Mouse (Mus musculus): ENCODE measurements around the gene Urm1. TPM values are rescaled to one million over a fixed set of nuclear protein-coding genes. Genes with fewer than 3 reads are reported as not detected.

The Urm1 gene
- total RNA-seq, 2 experiments from 2014 or later: 30.4 to 34.2 TPM

DNA sequence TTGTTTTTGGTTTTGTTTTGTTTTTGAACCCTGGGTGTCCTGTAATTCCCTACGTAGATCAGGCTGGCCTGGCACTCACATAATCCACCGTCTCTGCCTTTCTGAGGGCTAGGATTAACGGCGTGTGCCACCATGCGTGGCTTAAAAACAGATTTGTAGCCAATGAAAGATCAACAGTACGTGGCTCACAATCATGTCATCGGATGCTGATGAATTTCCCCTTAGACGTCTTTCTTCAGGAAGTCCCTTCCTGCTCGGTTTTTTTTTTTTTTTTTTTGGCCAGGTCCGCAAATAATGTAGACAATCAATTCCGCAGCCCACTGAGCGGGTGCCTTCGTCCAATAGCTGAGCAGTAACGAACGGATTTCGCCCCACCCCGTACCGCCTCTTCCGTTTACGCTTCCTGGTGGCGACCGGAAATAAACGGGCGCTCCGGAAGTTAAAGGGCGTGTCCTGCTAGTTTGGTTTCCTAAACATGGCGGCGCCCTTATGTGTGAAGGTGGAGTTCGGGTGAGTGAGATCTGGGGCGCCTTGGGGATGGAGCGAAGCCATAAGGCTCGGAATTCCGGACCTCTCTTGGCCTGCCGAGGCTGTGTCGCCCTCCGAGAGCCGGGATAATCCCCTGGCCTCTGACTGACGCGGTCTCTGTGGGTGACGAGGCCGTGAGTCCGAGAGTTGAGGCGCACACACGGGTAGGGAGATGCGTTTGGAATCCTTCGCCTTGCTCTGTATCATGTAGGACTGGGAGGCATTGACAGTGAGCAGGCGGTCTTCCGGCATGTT, 7.2 kb downstream of the Urm1 start:
- intact Hi-C loops (cut with DNase I): no loop called here
- DNase-seq: peak; percentile 94 to 95

DNA sequence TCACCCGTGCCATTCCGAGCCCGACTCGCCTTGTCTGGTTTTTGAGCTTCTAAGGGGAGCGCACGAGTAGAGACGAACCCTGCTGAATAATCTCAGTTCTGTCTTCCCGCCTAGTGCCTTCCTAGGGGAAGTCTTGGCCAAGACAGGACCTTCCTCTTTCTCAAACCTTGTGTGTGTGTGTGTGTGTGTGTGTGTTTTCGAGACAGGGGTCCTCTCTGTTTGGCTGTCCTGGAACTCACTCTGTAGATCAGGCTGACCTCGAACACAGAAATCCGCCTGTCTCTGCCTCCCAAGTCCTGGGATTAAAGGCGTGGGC, 7.8 kb downstream of the Urm1 start:
- DNase-seq: no peak
- intact Hi-C loops (cut with DNase I): no loop called here

DNA sequence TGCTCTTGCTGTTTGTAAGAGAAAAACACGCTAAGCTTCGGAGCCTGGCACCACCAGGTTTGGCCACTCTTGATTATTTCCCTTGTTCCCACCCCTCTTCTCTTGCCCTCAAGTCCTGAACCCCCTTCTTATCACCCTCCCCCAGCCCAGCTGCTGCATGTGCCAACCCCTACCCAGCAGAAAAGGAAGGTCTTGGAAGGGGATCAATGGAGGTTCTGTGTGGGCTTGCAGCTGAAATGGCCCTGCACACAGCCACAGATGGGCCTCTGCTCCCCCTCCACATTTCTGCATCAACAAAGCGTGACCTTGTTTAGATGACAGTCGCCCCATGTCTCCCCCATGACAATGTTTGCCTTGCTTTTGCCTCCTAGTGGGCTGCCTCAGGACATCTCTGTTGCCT, 11.2 kb downstream of the Urm1 start:
- intact Hi-C loops (cut with DNase I): no loop called here
- no peak for DNase-seq

DNA sequence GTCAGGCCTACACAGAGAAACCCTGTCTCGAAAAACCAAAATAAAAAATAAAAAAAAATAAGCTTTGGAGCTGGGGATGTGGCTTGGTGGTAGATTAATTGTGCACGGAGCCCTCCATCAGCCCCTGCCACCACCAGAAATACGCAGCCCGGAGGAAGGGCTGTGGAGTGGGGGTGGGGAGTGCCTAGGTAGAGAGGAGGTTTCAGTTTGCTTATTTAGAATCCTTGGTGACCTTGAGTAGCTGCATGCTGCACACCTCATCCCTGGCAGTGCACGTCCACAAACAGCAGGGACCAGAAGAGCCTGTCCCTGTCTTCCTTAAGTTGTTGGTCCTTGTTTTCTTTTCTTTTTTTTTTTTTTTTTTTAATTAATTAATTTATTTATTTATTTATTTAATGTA, 13.9 kb downstream of the Urm1 start:
- intact Hi-C loops (cut with DNase I): no loop called here
- no peak for DNase-seq

DNA sequence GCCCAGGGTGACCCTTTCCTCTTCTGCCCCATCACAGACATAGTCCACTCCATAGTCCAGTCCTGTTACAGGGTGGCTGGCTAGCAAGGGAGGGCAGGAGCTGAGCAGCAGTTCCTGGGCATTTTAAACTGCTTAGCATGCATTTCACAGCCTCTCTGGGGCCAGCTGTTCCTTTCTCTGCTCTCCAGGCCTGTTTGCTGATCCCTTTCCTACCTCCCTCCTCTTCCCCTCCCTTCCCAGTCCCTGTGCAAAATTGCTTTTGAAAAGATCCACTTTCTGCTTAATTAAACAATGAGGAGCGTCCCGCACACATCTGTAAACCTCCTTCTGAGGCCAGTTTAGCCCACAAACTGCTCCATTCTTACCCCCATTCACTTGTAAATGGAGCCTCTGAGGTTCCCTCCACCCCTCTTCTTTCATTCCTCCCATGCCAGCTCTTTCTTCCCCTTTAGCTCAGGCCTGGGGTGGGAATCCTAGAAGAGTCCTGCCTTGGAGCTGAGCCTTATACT, 15.6 kb downstream of the Urm1 start:
- intact Hi-C loops (cut with DNase I): no loop called here
- no peak for DNase-seq

DNA sequence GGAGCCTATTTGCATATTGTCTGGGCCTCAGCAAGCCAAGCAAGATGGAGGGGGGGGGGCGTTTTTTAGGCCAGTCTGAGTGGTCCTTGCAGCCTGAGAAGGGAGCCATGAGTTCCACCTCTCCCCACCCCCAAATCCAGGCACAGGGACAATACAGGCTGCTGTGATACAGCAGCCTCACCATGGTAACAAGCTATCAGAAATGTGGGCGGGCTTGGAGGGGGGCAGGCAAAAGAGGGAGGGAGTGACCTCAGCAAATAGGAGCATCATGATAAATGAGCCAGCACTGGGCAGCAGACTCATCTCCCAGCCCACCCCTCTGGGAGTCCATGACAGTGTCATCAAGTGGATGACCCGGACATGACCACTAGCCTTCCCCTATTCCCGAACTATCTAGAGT, 19.6 kb downstream of the Urm1 start:
- no peak for DNase-seq
- intact Hi-C loops (cut with DNase I): no loop called here

DNA sequence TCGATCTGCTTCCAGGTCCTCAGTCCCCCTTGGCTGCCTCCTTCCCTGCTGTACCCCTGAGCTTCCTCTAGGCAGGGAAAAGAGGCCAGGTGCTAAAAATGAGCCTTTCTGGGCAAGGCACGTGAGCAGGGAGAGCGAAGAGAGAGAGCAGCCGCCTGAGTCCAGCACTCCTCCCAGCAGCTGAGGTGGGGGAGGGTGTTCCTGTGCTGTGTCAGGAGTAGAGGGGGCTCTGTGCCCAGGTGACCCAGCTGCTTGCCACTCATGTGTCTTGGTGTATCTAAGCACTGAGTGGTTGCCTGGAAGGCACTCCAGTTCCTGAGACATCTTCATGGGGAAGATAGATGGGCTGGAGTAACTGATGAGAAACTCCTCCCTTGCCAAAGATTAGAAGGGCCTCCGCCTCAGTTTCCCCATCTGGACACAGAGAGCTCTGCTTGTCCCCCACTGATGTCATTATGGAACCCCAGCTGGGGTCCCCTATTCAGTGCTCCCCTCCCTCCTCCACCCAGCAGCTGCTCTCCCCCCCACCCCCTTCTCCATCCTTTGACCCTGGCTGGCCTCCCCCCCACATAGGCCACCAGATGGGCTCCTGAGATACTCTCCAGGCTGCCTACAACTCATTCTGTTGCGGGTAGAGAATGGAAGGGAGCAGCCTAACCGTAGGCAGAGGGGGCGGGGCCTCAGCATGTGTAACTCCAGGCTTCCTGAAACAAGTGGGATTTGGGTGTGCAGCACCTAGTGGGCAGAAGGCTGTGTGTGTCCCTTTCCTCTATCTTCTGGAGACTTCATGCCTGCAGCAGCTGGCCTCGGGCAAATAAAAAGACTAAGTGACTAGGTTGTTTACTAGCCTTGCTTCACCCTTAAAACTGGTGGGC, 23.6 kb downstream of the Urm1 start:
- DNase-seq: no peak
- intact Hi-C loops (cut with DNase I): no loop called here

DNA sequence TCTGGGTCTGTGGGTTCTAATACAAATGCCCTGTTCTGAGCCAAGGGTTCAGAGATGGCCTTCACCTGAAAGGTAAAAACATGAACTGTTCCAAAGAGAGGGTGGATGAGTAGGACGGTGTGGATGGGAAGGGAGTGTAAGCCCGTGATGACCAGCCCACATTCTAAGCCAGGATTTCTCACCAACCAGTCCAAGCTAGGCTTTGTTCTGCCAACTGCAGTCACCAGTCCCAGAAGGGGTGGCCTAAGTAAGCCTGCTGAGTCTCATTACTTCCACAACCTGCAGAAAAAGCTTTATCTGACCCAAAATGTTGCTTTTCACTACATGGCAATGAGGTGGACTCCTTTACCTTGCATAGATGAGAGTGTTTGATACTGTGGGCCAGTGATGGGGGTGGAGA, 24.2 kb downstream of the Urm1 start:
- intact Hi-C loops (cut with DNase I): no loop called here
- no peak for DNase-seq

DNA sequence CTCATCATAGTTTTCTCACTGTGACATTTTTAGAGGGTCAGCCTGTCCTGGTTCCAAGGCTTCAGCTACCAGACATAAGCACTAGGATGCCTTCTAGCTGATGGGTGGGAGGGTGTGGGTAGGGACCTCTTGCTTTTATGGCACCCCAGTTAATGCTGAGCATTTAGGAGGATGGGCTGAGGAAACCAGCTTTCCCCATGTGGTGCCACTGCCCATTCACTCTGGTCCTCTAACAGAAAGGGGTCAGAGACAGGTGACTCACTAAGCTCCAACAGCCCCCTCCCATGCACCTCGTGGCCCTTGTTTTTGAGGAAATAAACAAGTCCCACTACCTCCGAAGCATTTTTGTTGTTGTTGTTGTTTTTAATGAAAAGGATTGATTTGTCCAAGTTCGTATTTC, 24.8 kb downstream of the Urm1 start:
- no peak for DNase-seq
- intact Hi-C loops (cut with DNase I): no loop called here

DNA sequence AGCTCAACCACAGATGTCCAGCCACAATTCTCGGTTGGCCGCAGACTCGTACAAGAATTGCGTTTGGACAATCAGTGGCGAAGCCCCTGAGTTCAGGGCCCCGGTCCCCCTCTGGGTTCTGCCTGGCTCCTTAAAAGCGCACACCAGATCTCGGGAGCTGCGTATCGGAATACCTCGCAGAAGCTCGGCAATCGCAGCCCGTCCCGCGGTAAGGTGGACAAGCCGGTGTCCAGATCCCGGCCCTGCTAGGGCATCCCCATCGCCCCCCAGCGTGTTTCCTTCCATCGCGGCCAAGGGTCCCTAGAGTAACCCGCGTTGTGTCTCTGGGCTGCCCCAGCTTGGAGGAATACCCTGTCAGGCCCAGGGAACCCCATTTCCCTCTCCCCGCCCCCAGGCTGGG, 25.8 kb downstream of the Urm1 start:
- intact Hi-C loops (cut with DNase I): no loop called here
- no peak for DNase-seq

DNA sequence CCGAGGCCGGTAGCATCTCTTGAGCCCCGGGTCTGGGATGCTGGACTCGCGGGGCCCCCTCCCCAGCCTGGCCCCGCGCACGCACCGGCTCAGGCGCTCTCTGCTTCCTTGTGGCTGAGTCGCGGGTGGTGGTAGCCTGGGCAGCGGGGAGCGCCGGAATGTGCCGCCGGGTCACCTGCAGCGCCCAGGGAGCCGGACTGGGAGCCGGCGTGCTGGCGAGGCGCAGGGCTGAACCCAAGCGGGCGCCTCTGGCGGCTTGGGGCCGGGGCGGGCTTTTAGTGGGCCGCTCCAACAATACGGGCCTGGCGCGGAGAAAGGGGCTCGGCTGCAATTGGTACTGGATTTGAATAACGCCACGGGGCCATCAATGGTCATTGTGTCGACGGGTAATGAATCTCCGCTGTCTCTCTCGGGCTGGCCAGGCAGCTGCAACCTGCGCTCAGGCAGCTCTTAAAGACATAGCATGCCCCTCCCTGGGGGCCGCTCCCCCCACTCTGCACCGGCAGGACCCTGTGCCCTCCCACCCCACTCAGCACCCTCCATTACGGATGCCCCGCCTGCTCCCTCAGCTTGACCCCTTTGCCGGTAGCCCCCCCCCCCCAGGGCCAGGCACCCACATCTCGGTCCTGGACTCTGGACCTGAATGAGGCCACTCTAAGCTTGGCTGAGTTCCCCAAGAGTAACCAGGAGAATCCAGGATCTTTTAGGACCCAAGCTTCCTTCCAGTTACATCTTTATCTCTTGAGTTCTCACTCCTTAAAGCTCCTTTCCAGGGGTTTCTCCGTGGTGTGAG, 26.4 kb downstream of the Urm1 start:
- intact Hi-C loops (cut with DNase I): no loop called here
- DNase-seq: no peak

DNA sequence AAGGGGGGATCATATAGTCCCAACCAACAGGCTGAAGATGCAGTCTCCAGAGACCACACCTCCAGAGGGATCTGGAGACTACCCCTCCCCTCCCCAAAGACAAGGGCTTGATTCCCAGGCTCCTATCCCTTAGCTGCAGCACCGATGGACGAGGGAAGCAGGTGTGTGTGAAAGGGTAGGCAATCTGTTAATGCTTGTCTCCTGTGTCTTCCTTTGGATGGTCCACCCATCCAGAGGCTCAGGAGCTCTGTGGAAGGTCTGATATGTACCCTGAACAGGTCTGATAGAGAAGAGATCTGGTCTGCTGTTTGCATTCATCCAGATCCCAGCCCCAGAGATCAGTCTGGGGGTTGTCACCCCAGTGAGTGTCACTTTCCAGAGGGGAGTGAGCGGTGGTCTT, 27.0 kb downstream of the Urm1 start:
- DNase-seq: no peak
- intact Hi-C loops (cut with DNase I): no loop called here

DNA sequence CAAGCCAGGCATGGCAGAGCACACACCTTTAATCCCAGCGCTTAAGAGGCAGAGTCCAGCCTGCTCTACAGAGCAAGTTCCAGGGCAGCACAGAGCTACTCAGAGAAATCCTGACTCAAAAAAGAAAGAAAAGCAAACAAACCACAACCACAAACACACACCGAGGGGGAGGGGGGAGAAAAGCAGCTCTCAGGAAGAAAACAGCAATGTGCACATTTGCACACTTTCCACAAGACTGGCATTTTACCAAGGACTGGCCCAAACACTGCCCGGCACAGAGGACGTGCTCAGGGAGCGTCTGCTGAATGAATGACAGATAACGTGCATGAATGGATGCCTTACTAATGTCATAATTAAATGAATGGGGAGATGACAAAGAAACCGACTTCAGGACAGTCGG, 29.2 kb downstream of the Urm1 start:
- no peak for DNase-seq
- intact Hi-C loops (cut with DNase I): no loop called here

DNA sequence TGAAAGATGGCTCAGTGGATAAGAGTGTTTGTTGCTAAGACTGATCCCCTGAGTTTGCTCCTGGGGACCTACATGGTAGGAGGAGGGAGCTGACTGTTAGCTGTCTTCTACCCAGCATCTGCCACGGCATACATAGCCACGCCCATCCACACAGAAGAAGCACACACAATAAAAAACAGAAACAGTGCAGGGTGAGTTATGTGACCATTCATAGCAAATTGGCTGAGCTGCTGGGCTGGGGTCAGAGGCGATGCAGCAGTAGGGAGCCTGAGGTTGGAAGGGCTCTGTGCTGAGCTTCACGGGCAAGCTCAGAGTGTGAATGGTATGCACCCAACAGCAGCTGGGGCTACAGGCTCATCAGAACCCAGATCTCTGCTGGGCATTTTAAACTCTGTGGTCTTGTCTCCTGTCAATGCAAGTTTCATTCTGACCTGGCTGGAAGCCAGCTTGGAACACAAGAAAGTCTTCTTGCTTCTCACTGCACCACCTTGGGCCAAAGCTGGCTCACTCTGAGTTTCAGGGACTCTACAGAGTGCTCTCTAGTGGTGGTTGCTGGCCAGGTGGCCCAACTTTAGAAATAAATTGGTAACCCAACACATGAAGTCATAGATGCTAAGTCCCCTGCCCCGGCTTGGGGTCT, 30.1 kb downstream of the Urm1 start:
- intact Hi-C loops (cut with DNase I): no loop called here
- DNase-seq: no peak

DNA sequence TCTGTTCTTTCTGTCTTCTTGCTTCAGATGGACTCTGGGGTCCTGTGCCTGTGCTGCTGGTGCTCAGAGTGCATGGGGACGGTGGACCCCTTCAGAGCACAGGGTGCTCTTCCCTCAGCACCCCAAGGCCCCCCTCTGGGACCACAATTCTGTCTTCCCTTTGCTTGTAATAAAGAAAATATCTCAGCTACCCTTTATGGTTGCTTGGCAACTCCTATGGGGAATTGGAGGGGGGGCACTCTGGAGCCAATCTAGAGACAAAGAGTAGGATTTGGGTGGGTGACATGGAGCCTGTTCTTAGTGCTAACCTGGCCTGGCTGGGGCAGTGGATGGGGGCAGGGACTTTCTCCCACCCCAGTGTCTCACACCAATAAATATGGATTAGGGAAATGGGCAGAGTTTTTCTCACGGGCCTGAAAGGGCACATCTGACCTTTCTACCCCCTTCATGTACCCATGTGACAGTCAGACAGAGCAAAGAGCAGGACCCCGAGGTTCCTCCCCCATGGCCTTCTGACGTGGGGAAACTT, 33.1 kb downstream of the Urm1 start:
- no peak for DNase-seq
- intact Hi-C loops (cut with DNase I): no loop called here

DNA sequence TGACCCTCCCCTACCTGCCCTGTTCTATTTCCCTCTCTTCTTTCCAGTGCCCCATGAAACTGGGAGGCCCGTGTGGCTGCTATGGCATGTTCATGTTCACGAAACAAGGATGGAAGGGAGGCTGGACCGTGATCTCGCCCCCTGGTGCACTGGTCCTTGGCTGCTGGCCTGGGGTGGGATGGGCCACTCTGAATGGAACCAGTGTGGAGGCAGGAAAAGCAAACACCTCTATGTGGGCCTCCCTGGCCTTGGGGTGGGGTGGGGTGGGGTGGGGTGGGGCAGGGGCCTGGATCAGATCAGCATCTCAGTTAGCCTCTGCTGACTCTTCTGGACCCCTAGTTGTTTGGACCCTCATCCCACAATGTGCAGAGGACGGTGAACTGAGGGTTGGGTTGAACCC, 33.9 kb downstream of the Urm1 start:
- no peak for DNase-seq

DNA sequence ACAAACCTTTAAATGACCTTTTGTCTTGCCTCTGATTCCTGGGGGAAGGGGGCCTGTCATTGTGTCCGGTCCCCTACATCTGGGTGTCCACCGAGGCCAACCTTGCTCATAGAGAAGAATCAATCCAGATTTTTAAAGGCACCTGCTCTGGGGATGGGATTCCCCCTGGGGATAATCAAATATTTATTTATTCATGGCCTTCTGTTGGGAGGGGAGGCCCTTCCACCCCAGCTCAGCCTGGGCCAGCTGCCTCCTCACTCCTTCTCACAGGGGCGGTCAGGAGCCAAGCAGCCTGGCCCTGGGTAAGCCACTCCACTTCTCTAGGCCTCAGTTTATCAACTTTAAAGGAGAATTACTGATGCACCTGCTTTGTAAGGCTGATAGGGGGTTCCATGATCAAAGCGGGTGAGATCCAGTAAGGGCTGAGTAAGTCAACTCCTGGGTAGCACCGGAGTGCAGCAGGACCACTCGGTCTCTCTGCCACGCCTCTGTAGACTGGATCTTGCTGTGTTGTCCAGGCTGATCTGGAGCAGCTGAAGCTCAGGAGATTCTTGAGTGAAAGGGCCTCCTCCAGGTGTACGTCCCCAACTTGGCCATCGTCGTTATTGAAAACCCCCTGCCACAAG, 35.8 kb downstream of the Urm1 start:
- DNase-seq: no peak
- intact Hi-C loops (cut with DNase I): loop anchor here (5.0 kb wide), 1 partner anchor 88 kb away; no protein-coding TSS in a partner anchor

More for the DNA sequence above, 33.9 kb downstream of the Urm1 start:
- intact Hi-C loops (cut with DNase I): no loop called here

DNA sequence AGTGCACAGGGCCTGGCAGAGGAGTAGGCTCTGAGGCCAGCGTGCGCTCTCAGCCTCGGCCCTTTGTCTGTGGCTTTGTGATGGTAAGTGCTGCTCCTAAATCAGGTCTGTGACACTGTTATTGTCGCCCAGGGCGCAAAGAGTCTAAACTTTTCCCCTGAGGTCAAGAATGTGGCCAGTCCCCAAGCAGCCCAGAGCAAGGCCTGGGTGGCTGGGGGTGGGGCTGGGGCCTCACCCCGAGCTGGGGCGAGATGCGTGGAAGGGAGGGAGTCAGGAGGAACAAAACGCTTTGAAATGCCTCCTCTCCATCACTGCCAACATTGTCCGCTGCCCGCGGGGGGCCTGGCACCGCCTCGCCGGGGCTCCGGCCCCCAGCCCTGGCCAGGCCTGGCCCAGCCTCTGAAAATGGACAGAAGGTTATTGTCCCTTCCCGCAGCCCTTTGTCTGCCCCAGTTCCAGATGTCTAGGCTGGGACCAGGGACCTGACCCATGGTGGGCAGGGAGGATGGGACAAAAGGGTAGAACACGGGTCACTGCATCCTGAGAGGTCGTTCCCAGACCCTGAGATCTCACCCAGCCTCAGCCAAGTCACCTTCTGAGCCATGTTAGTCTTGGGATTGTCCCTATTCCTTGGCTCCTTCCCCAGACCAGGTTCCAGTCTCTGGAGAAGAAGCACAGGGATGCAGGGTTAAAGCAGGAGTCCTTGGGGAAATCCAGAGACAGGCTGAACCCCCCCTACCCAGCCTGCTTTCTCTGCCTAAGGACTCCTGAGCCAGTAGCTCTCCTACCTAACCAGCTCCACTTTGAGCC, 36.8 kb downstream of the Urm1 start:
- DNase-seq: no peak
- intact Hi-C loops (cut with DNase I): loop anchor here (5.0 kb wide), 1 partner anchor 89 kb away; no protein-coding TSS in a partner anchor

DNA sequence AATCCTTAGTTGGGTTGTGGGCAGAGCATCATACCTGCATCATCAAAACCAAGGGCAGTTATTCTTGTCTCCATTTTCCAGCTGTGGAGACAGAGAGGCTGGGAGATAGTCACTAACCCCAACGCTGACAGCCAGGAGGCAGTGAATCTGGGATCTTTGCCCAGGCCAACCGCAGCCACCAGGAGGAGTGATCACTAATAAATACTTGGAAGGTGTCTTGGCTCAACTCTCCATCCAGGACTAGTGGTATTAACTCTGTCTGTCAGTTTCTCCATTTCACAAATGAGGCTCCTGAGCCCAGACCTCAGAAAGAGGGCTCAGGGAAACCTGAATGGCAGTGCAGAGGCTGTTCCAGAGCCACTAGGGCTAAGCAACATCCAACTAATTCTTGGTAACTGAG, 37.5 kb downstream of the Urm1 start:
- no peak for DNase-seq
- intact Hi-C loops (cut with DNase I): loop anchor here (5.0 kb wide), 1 partner anchor 90 kb away; no protein-coding TSS in a partner anchor

Data from heart, postnatal 36 days (tissue).